In the genomic region with DNA sequence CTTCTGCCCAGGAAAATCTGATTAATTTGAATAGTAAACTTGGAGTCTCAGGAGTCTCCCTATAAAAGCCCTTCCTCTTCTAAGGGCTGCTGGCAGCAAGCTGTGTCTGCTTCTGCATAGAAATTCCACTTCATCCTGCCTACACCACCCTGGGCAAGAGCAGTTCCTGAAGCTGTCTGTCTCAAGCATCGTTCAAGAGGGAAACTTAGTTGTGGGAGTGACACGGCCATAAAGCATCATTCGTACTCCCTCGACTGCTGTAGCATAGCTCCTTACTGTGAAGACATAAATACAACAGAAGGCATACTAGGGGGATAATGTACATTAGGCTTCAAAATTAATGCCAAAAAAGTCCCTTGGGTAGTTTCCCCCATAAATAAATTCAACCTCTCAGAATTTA, we compare ENCODE assay signal across 11 mouse cellular contexts. TPM values are rescaled to one million over a fixed set of nuclear protein-coding genes. Genes with fewer than 3 reads are reported as not detected.
"Had no signal": no experiment of that assay in that cellular context is flagged by ENCODE, and none has a peak within 500 bp of the region (broad histone marks: within the 10 kb centered on the region; RNA-seq: fewer than 3 reads in every experiment).

No protein-coding gene starts in this region.

- H3K9me3 ChIP-seq: limb, embryonic 13.5 days had no signal

- H3K27ac ChIP-seq: limb, embryonic 13.5 days; liver, embryonic 14.5 days; stomach, postnatal 0 days had no signal

- H3K4me2 ChIP-seq: limb, embryonic 13.5 days had no signal

- H3K4me3 ChIP-seq: limb, embryonic 13.5 days had no signal

- DNase-seq: kidney, postnatal 10 days; left cerebral cortex, postnatal 4 days; lung, adult 18-20 months; thymus, postnatal 4 days had no signal

- H3K9ac ChIP-seq: limb, embryonic 13.5 days; liver, embryonic 14.5 days had no signal

- H3K36me3 ChIP-seq: limb, embryonic 13.5 days had no signal

RNA-seq across cellular contexts. Expression of a gene that starts 45.8 kb away (rescaled TPM):
- total RNA-seq: liver, adult 2 months; megakaryocyte-erythroid progenitor cell, adult 5-6 weeks had no signal
- polyA plus RNA-seq: kidney, embryonic 14.5 days; liver, adult 2 months; liver, embryonic 14.5 days; lung, embryonic 16.5 days; stomach, postnatal 0 days had no signal
